Comparison of ENCODE assay signal across 9 mouse cellular contexts in genomic region chr1:66104493-66104892, GRCm38 (mm10).
DNase-seq lines count a peak whose midpoint lies in the region; ATAC-seq lines count a peak whose summit lies in the region.
"Had no signal": no experiment of that assay in that cellular context is flagged by ENCODE, and none has a peak within 500 bp of the region (broad histone marks: within the 10 kb centered on the region; RNA-seq: fewer than 3 reads in every experiment).

No protein-coding gene starts in this region.

- H3K4me1 ChIP-seq in embryonic facial prominence, embryonic 14.5 days (ENCODE audit: control insufficient read depth, insufficient read depth, low read length) = no peaks in the 10 kb centered on the region
- no peaks in the 10 kb centered on the region for H3K4me1 ChIP-seq in embryonic facial prominence, embryonic 10.5 days

- no peaks in the 10 kb centered on the region for H3K9me3 ChIP-seq in embryonic facial prominence, embryonic 14.5 days (ENCODE audit: control insufficient read depth, low read length)
- no peaks in the 10 kb centered on the region for H3K9me3 ChIP-seq in embryonic facial prominence, embryonic 10.5 days

- no peak overlapping the region for H3K4me2 ChIP-seq in embryonic facial prominence, embryonic 14.5 days (ENCODE audit: low read depth, low read length)

- ATAC-seq in embryonic facial prominence, embryonic 14.5 days (ENCODE audit: low read depth) = no peak
- no peak; the same call in 1 of the 2 replicates for ATAC-seq in granulocyte monocyte progenitor cell, adult 5-6 weeks (replicated peaks; ENCODE audit: poor library complexity, severe bottlenecking)

- peak; percentile 11 for DNase-seq in embryonic facial prominence, embryonic 14.5 days (ENCODE audit: low spot score)
- no peak for DNase-seq in embryonic facial prominence, embryonic 10.5 days (ENCODE audit: low spot score)
- peak; percentile 17 to 28 for DNase-seq in layer of hippocampus, postnatal 14 days (ENCODE audit: low spot score in 2 of 2)
- DNase-seq in layer of hippocampus, adult 8-10 months (ENCODE audit: low spot score in 2 of 2) = no peak
- peak; percentile 21 for DNase-seq in R1 (ENCODE audit: low read depth, low spot score)
- peak; percentile 8 for DNase-seq in naive thymus-derived CD4-positive, alpha-beta T cell, adult 2 months (ENCODE audit: low read depth)
- no peak for DNase-seq in left cerebral cortex, adult 9 months (ENCODE audit: low spot score in 2 of 2)
- DNase-seq: right cerebral cortex, postnatal 25 days had no signal

- H3K4me3 ChIP-seq in embryonic facial prominence, embryonic 14.5 days (ENCODE audit: low read depth, low read length) = no peak overlapping the region
- no peak overlapping the region for H3K4me3 ChIP-seq in embryonic facial prominence, embryonic 10.5 days

- H3K27ac ChIP-seq in embryonic facial prominence, embryonic 14.5 days (replicated peaks; ENCODE audit: low read depth, low read length) = no peak overlapping the region
- H3K27ac ChIP-seq in embryonic facial prominence, embryonic 10.5 days (replicated peaks) = no peak overlapping the region

- H3K36me3 ChIP-seq in embryonic facial prominence, embryonic 14.5 days (ENCODE audit: control insufficient read depth, insufficient read depth, low read length) = no peaks in the 10 kb centered on the region
- no peaks in the 10 kb centered on the region for H3K36me3 ChIP-seq in embryonic facial prominence, embryonic 10.5 days (replicated peaks)

- H3K9ac ChIP-seq in embryonic facial prominence, embryonic 14.5 days (ENCODE audit: low read depth, low read length) = no peak overlapping the region

- no peaks in the 10 kb centered on the region for H3K27me3 ChIP-seq in embryonic facial prominence, embryonic 14.5 days (replicated peaks; ENCODE audit: control insufficient read depth, insufficient read depth, low read length)
- no peaks in the 10 kb centered on the region for H3K27me3 ChIP-seq in embryonic facial prominence, embryonic 10.5 days (replicated peaks; ENCODE audit: low read depth, poor library complexity, severe bottlenecking)

- WGBS in embryonic facial prominence, embryonic 14.5 days = 36% methylated on average over 1 of the region's 1 CpGs
- WGBS in embryonic facial prominence, embryonic 10.5 days = 48% methylated on average over 1 of the region's 1 CpGs

Comparison
In these comparisons a context has a peak if more than half of its experiments do, and no peak if none do; other contexts are left out.
1. DNase-seq: peak in embryonic facial prominence, embryonic 14.5 days (single experiment), layer of hippocampus, postnatal 14 days (2 of 2), R1 (single experiment) and naive thymus-derived CD4-positive, alpha-beta T cell, adult 2 months (single experiment); none in embryonic facial prominence, embryonic 10.5 days (single experiment), layer of hippocampus, adult 8-10 months (0 of 2) and left cerebral cortex, adult 9 months (0 of 2).